Mouse (Mus musculus) lung, postnatal 4 days (tissue): ENCODE data around the gene Olfr1013.

Source experiments
- DNase-seq, 2 experiments: peaks; one replicate each; pipeline ENCODE4 v3.0.0; 2021

Olfr1013 gene

DNA sequence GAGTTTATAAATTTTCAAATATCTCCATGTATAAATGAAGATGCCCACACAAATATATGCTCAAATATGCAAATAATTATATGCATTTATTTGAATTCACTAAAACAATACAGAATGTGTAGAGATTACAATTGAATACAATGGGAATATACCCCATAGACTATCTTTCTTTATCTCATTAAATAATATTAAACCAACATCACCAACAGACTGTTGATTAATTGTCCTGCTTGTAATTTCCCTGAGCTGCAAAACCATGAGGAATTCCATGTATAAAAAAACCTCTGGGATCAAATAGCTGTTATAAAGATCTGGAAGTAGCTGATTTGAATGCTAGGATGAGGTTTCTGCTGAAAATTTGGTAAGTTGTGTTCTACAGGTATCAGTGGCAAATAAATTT is at the start of gene Olfr1013:
TSS of gene Olfr1013 (plus strand) at position 301 of the 400 bp plus-strand sequence.
- DNase-seq, result no peak

DNA sequence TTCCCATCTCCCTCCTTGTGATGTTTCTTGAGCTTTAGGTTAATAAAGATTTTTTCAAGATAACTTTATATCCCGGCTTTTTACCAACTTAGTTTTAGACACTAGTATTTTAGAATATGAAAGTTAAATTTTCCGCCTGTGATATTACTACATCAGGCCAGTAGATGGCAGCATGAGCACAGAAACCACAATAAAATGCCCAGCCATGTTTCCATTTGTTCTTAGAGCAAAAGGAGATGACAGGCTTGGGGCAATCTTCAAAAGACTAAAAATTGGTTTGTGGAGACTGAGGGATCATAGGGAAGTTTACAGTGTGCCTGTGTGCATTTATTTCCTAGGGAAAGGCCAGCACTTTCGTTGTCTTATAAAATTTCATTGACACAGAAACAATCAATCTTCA is 41.1 kb upstream of the Olfr1013 start:
- no peak for DNase-seq

DNA sequence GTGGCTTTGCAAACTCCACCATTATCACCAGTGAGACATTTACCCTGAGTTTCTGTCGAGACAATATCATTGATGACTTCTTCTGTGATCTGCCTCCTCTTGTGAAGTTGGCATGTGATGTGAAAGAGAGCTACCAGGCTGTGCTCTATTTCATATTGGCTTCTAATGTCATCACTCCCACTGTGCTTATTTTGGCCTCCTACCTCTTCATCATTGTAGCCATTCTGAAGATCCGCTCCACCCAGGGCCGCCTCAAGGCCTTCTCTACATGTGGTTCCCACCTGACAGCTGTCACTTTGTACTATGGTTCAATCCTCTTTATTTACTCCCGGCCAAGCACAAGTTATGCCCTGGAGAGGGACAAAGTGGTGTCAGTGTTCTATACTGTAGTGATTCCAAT is 13.1 kb upstream of the Olfr1013 start:
- DNase-seq, result no peak

DNA sequence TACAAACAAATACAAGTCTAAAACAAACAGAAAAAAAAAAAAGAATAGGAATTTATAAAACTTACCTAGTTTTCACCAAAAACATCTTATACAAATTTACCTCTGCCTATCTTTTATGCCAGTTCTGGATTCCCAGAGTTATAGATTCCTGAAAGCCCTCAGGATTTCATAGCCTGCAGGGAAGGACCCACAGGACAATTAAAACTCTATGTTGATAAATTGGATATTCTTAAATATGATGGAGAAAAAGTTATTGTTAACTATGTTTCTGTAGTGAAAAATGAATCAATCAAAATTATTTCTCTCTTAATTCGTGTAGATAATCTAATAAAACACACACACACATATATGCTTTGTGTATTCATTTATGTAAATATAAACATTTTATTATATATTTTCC is 4.2 kb upstream of the Olfr1013 start, which contains the start of gene Olfr1012:
TSS of gene Olfr1012 (minus strand) at position 101 of the 400 bp plus-strand sequence.
- DNase-seq, result no peak

DNA sequence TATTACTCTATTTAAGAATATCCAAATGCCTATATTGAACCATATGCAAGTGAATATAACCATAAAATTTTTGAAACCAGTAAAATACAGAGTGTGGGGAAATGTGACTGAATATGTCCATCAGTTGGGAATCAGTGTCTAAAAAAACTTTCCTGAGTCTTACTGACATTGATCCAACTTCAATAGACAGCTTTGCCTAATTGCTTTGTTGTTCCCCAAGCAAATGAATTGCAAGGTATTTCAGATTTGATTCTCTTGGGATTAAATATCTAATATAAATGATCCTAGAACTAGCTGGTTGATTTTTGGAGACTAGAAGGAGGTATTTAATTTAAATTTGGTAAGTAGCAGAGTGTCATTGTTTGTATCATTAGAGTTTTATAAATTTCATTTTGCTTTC is 5.5 kb downstream of the Olfr1013 start, which contains the start of gene Olfr1014:
TSS of gene Olfr1014 (plus strand) at position 301 of the 400 bp plus-strand sequence.
- DNase-seq, result no peak

DNA sequence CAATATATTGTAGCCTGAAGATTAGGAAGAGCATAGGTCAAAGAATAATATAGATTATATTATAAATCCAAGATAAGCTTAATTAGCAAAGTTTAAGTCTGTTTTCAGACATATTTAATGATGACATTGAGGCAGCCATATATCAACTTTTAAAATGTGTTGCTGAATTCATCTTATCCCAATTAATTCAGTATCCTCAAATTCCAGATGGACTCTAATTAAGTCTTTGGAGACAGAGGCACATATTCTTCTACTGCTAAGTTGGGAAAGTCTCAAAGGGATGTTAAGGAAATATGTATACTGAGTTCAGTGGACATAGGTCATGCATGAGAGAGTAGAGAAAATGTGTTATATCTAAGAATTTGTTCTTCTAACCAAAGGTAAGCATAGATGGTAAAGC is 14.8 kb downstream of the Olfr1013 start, which contains the start of gene Olfr1015:
TSS of gene Olfr1015 (plus strand) at position 301 of the 400 bp plus-strand sequence.
- no peak for DNase-seq

DNA sequence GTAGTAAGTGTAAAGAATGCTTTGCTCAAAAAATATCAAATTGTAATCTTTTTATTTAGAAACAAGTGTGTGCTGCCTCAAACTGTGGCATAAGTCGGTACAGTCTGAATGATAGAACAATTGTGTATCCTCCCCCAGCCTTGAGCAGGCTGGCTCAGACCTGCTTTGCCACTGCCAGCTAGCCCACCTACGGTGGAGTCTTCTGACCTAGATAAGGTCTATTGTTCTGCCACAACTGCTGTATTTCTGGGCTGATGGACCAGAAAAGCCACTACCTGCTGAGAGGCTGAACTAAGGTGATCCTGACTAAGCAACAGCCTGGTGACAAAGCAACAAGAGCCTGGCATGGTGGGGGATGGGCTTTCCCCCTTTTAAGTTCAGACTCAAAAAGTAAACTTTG is 25.4 kb downstream of the Olfr1013 start:
- DNase-seq, result no peak

DNA sequence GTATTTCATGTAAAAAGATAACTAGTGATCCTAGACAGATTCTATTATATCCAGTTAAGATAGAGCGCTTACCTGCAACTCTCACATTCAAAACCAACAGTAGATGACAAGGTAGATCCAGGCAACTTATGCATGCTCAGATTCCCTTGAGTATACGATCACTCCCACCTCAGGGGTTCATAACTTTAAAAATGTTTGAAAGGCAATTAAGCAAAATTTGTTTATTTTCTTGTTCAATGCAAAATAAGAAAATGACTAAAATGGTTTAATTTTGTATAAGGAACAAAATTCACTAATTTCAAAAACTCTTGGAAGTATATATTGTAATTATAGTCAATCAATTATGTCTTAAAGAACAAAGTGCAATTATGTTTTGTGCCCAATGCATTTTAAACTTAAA is 35.5 kb downstream of the Olfr1013 start, which contains the start of gene Olfr1016:
TSS of gene Olfr1016 (minus strand) at position 101 of the 400 bp plus-strand sequence.
- no peak for DNase-seq

DNA sequence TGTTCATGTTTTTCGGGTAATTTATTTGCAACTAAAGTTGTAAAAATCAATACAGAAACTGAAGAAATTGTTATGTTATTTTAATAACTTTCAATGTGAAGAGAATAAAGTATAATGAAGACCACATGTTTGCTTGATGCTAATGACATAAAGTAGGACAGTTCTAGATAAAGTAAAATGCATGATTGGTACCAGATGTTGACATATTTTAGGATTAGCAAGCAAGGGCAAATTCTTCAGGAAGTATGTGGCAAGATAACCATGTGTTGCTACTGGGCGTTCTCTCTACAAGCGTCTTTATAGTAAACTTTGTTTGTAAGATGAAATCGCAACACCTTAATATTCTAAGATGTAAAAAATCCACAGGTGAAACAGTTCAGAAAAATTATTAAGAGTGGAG is 37.6 kb downstream of the Olfr1013 start:
- no peak for DNase-seq

DNA sequence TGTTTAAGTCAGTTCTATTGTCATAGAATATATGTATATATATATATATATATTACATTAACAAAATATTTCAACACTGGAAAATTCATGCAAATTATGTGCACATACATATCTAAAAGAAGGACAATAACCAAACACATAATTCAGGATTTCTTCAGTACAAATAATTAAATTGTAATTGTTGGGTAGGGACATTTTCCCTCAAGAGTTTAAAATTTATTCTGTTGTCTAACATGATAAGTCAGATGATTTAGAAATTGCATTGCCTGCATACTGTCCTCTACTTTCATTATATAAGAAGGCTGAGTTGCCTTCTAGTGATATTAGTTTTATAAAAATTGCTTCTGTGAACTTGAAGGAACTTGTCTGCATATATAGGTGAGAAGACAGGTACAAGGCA is 51.3 kb downstream of the Olfr1013 start, which contains the start of gene Olfr1018:
TSS of gene Olfr1018 (plus strand) at position 301 of the 400 bp plus-strand sequence.
- no peak for DNase-seq
